Mouse (Mus musculus) cortical plate, adult 2 months (tissue): ENCODE measurements around the gene Draxin. TPM values are rescaled to one million over a fixed set of nuclear protein-coding genes. Genes with fewer than 3 reads are reported as not detected.

ENCODE experiments used
- H3K27ac ChIP-seq: fragments of 200-500 bp; 2 replicates; pipeline ENCODE4 v1.5.1; 2012; ENCODE audit warnings: low read length, control low read depth, inconsistent platforms; ENCODE audit not compliant: insufficient read depth
- H3K4me1 ChIP-seq: fragments of 200-500 bp; 2 replicates; pipeline ENCODE4 v1.6.1; 2011; ENCODE audit warnings: low read length; ENCODE audit not compliant: control insufficient read depth, insufficient read depth
- H3K4me3 ChIP-seq: fragments of 200-500 bp; 2 replicates; pipeline ENCODE4 v1.5.1; 2011; ENCODE audit warnings: mild to moderate bottlenecking, low read length, control low read depth; ENCODE audit not compliant: insufficient read depth
- CTCF ChIP-seq: fragments of 200-500 bp; IDR thresholded peaks from 2 replicates; pipeline ENCODE4 v1.5.1; 2011; ENCODE audit warnings: mild to moderate bottlenecking, control low read depth, low read length; ENCODE audit not compliant: insufficient read depth; ENCODE audit errors: extremely low read depth
- POLR2A ChIP-seq: fragments of 200-500 bp; IDR thresholded peaks from 2 replicates; pipeline ENCODE4 v1.6.1; 2011; ENCODE audit warnings: mild to moderate bottlenecking, low read length, control low read depth; ENCODE audit not compliant: insufficient read depth; ENCODE audit errors: extremely low read depth
- polyA plus RNA-seq: library from polyadenylated mRNA; depleted of rRNA; stranded (reverse); fragments of >200 nt; gene quantifications from 2 replicates; pipeline ENCODE4 v1.2.3, GENCODE M21; 2012

The Draxin gene
- polyA plus RNA-seq, 1 experiment, result 0.42 TPM

DNA sequence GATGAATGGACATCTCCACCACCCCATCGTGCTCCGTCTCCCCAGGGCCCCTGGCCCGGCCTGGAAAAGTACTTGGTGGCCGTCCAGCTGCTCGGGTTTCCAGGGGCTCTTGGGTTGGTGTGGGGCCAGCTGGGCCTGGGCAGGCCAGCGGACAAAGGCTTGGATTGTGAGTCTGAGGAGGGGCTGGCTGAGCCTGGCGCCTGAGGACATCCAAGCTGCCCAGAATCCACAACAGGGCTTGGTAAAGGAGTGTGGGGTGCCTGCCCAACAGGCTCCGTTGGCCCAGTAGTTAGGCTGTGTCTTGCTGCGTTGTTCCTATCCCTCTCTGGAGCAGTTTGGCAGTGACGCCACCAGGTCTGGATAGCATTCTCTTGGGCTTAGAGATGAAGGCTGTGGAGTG lies 35.9 kb upstream of the Draxin start:
- TF ChIP-seq POLR2A (peak; percentile 9; the same call in 1 of the 2 replicates), CTCF (no peak)
- Histone ChIP-seq H3K4me1 (0 out of 2 replicates have a peak, but pooled peaks cover 2% of the 10 kb centered on the region), H3K4me3 (no peak overlapping the region), H3K27ac (peak overlapping the region; percentile 85)

DNA sequence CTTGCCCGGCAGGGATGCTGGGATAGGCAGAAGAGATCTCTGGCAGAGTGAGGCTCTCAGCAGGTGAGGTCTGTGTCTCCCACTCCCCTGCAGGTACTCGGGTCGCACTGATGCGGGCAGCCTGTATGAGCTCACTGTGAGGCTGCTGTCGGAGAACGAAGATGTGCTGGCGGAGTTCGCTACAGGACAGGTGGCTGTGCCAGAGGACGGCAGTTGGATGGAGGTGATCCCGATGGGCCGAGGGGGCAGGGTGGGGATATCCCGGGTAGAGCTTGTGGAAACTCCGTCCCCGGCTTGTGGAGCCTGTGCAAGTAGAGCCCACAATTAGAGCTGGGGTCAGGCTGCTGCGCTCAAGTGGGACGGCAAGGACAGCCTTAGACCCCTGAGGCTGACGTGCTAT lies 35.1 kb upstream of the Draxin start:
- peak overlapping the region; percentile 85; the same call in 1 of the 2 replicates for H3K27ac ChIP-seq
- TF ChIP-seq POLR2A (no peak), CTCF (no peak)
- H3K4me3 ChIP-seq, result 0 out of 2 replicates have a peak overlapping the region, but pooled peaks have one; percentile 19

DNA sequence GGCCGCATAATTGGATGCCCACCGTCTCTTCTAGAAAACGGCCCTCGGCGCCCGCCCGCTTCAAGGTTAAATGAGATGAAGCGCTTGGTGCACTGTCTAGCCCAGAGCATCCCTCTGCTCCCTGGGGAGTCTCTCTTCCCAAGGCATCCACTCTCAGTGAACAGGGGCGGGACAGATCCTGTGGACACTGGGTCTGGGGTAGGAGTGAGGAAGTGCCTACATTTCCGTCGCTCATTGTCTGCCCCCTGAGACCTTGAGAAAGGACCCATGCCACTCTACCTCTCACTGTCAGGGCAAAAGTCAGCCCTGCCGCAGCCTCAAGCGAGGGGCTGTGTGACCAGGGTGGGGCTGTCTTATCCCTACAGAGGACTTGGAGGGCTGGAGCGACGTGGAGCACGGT lies 34.0 kb upstream of the Draxin start:
- H3K27ac ChIP-seq, result no peak overlapping the region
- peak overlapping the region; percentile 4; the same call in 1 of the 2 replicates for H3K4me3 ChIP-seq
- 0 out of 2 replicates have a peak, but pooled peaks cover 2% of the 10 kb centered on the region for H3K4me1 ChIP-seq
- TF ChIP-seq CTCF (no peak), POLR2A (no peak)

More for the DNA sequence above, 35.1 kb upstream of the Draxin start:
- H3K4me1 ChIP-seq, result 0 out of 2 replicates have a peak, but pooled peaks cover 2% of the 10 kb centered on the region

DNA sequence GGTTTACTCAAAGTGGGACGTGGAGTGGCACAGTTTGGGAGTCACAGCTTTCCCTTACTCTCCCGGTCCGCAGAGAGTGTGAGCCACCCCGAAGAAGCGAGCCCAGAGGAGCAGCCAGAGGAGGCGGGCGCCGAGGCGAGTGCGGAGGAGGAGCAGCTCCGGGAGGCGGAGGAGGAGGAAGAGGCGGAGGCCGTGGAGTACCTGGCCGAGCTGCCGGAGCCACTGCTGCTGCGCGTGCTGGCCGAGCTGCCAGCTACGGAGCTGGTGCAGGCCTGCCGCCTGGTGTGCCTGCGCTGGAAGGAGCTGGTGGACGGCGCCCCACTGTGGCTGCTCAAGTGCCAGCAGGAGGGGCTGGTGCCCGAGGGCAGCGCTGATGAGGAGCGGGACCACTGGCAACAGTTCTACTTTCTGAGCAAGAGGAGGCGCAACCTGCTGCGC lies 33.5 kb upstream of the Draxin start:
- H3K4me1 ChIP-seq, result 0 out of 2 replicates have a peak, but pooled peaks cover 2% of the 10 kb centered on the region
- TF ChIP-seq CTCF (peak; percentile 45), POLR2A (no peak)
- no peak overlapping the region for H3K27ac ChIP-seq
- peak overlapping the region; percentile 4 for H3K4me3 ChIP-seq

DNA sequence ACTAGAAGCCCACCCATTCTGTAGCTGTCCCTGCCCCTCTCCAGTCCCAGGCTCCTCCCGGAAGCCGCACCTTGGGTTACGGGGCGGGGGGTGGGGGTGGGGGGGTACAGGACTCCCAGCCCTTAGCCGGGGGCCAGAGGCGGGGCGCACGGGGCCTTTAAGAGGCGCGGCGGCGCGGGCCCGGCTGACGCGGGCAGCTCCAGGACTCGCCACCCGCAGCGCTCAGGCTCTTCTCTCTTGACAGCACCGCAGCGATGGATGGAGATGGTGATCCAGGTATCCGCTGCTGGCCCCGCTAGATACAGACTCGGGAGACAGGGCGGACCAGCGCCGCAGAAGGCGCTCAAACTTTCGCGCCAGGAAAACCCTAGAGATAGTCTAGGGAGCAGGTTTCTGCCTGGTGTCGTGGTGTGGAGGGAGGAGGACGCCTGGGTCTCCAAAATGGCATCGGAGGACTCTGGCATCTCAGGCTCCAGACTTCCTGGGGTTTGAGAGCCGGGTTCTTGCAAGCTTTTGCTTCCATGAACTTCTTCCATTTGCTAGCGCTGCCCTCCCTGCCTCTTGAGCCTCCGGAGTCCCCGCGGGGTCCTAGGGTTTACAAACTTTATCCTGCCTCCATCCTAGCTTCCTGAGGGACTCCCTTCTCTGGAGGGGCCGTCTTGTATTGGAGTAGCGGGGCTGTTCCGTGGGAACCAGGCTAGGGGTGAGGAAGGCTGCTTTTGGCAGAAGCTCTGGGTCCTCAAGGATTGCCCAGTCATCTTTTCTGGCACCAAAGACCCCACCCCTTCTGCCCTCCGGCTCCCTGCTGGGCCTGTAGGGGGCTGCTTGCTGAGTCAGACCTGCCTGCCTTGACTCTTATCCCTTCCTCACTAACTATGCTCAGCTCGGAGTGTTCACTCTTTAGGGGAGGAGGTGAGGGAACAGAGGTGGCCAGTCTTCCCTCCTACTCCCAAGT lies 30.2 kb upstream of the Draxin start, which contains the start of the genes Fbxo44 and Fbxo2:
Fbxo44 (minus strand) TSS at position 47 of the 955 bp plus-strand sequence.
Fbxo2 (plus strand) TSS at position 186 of the 955 bp plus-strand sequence.
- Histone ChIP-seq H3K27ac (peak within 1 kb of the TSS; percentile 78), H3K4me3 (peak within 1 kb of the TSS; percentile 98), H3K4me1 (no peaks in the 10 kb centered on the region; the same call in 1 of the 2 replicates)
- TF ChIP-seq POLR2A (0 out of 2 replicates have a peak, but pooled peaks have one; percentile 22), CTCF (no peak)

DNA sequence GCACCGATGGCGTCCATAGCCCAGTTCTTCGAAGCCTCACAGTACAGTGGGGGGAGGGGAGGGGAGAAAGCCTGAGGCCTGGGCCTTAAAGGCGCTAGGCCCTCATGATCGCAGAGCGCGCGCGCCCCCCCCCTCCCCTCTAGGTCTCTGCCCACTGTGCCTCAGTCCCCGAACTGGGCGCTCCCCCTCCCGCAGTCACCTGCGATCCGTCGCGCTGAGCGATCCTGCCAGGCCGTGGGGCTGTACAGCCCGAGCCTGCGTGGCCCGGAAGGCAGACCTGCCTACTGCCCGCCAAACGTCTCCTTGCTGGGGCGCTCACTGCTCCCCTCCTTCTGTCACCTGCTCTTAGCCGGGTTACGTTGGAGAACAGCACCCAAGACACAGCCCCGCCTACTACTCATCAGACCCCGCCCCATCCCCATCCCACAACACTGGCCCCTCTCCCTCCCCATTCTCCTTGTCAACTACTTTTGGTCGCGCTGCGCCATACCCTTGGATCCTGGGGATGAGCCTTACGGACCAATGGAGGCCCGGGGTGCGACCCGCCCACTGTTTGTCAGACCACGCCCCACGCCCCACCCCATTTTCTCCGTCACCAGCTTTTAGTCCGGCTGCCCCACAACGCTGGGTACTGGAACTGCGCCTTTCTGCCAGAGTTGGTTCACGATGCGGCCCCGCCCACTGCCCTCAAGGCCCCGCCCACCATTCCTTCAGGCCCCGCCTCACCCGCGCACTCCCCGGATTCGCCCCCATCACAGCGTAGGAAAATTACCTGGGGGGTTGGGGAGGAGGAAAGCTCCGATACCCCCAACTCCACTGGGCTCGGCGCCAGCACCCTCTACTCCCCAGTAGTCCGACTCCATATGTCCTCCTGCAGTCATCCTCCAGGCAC lies 29.3 kb upstream of the Draxin start:
- Histone ChIP-seq H3K4me1 (no peaks in the 10 kb centered on the region; the same call in 1 of the 2 replicates), H3K4me3 (peak overlapping the region; percentile 98), H3K27ac (peak overlapping the region; percentile 78)
- TF ChIP-seq CTCF, result no peak
- peak; percentile 78 for TF ChIP-seq POLR2A

DNA sequence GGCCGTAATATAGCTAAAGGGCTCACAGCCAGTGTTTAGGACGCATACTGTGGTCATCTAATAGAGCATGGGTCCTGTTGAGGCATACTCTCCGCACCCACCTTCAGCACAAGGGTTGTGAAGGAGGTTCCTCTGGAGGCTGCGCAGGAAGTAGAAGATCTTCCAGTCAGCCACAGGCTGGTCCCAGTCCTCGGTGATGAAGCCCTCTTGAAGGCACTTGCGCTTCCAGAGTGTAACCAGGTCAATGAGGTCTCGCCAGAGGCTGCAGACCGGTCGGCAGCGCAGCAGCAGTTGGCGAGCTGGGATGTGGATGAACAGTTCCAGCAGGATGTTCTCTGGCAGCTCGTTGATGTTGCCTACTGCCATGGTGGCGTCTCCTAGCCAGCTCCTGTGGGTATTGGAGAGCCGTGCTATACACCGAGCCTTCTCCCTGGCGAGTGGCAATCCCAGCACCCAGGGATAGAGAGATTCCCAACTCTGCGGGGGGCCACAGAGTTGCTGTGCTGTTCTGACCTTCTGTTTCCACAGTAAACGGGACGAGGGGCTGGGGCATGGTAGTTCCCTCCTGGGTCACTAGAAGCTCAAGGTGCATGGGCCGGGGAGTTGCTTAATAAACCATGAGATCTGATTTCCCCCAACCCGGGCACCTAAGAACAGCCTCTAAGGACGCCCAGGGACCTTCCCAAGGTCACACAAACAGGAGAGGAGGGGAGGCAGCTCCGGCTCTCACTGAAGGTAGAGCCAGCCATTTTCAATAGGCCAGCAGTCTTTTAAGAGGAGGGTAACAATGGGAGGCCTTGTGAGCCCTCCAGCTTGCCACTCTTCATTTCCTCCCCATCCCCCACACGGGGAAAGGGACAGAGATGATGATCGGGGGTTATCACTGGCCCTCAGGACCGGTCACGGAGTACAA lies 28.2 kb upstream of the Draxin start:
- peak overlapping the region; percentile 80 for H3K27ac ChIP-seq
- no peak for TF ChIP-seq POLR2A
- no peak for TF ChIP-seq CTCF
- peak overlapping the region; percentile 98 for H3K4me3 ChIP-seq
- no peaks in the 10 kb centered on the region; the same call in 1 of the 2 replicates for H3K4me1 ChIP-seq

DNA sequence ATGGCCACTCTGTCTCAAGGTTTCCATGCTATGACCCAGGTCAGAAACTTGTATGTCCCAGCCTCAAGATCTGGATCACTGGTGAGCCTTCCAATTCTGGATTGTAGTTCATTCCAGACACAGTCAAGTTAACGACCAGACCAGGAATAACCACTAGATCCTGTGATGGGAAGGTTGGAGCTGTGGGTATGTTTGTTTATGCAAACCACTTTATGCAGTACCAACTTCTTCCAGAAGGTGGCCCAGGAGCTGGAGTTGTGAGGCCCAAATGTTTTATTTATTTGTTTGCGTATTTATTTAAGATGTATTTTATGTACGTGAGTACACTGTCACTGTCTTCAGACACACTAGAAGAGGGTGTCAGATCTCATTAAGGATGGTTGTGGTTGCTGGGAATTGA lies 24.5 kb upstream of the Draxin start:
- Histone ChIP-seq H3K27ac (no peak overlapping the region), H3K4me3 (no peak overlapping the region)
- TF ChIP-seq CTCF, result peak; percentile 50; the same call in 1 of the 2 replicates
- no peak for TF ChIP-seq POLR2A

More for the DNA sequence above, 24.5 kb upstream of the Draxin start:
- no peaks in the 10 kb centered on the region; the same call in 1 of the 2 replicates for H3K4me1 ChIP-seq
